Comparison of ENCODE assay signal across 9 mouse cellular contexts in the genomic region with DNA sequence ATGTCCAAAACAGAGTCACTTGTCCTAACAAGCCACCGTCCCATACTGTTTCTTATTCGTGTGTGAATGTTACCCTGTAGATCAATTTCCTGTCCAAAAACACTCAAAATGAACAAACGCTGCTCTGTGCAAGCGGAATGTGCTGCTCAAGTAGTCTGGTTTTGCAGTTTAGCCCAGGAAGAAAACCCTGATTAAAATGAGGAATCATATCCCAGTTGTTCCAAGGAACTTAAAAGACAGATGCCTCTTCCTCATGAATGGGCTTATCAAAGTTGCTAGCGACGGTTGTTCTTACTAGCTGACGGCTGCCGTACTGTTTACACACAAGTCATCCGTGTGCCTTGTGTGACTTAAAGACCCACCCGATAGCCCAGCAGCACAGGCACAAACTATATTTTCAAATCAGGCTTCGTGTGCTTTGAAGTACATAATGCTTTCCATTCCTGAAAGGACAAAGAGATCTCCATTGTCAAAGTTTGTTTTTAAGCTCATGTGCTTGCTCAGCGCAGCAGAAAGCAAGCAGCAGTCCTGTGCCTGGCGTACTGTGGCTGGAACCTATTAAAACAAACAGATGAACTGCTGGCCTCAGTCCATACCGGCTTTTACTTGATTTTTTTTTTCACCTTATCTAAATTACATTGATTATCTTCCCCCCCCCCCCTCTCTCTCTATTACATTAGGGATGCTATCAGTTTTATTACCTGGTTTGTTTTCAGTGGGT. TPM values are rescaled to one million over a fixed set of nuclear protein-coding genes. Genes with fewer than 3 reads are reported as not detected.
DNase-seq lines count a peak whose midpoint lies in the region; ATAC-seq lines count a peak whose summit lies in the region.
"Had no signal": no experiment of that assay in that cellular context is flagged by ENCODE, and none has a peak within 500 bp of the region (broad histone marks: within the 10 kb centered on the region; RNA-seq: fewer than 3 reads in every experiment).

A gene (minus strand): TSS at position 51 of the 721 bp plus-strand sequence.

- no peak for DNase-seq in heart, postnatal 4 days
- DNase-seq in testis, postnatal 10 days (ENCODE audit: low spot score) = peak; percentile 31
- no peak for DNase-seq in testis, postnatal 14 days (ENCODE audit: low spot score)
- no peak for DNase-seq in left cerebral cortex, adult 8-10 months (ENCODE audit: low spot score in 2 of 2)
- DNase-seq in yolk sac, embryonic 10.5 days (ENCODE audit: low spot score) = peak; percentile 4
- DNase-seq in gastrocnemius, postnatal 4 days (ENCODE audit: low spot score in 2 of 2) = no peak
- DNase-seq in cerebellum, postnatal 36 days = no peak

- no peak for ATAC-seq in heart, embryonic 14.5 days (ENCODE audit: insufficient number of reproducible peaks, insufficient read depth, low FRiP score, low read depth)

- no peak within 1 kb of the TSS for H3K27ac ChIP-seq in heart, embryonic 14.5 days (replicated peaks in 1 of 2; ENCODE audit: control insufficient read depth in 1 of 2, insufficient read depth in 1 of 2, low read depth in 2 of 2, low read length in 2 of 2)

- H3K9ac ChIP-seq in heart, embryonic 14.5 days (ENCODE audit: low read length) = no peak within 1 kb of the TSS

- WGBS in heart, embryonic 14.5 days = 37% methylated on average over 14 of the region's 14 CpGs

- peak within 1 kb of the TSS; percentile 38; the same call in 1 of the 2 replicates for H3K4me2 ChIP-seq in heart, embryonic 14.5 days (ENCODE audit: low read length)

- H3K36me3 ChIP-seq in heart, embryonic 14.5 days (ENCODE audit: control insufficient read depth, insufficient read depth, low read length) = no peaks in the 10 kb centered on the region

- no peak within 1 kb of the TSS for H3K4me3 ChIP-seq in heart, embryonic 14.5 days (ENCODE audit: control insufficient read depth in 1 of 2, insufficient read depth in 1 of 2, low read depth in 1 of 2, low read length in 2 of 2)

- no peaks in the 10 kb centered on the region for H3K27me3 ChIP-seq in heart, embryonic 14.5 days (ENCODE audit: control insufficient read depth, insufficient read depth, low read length)

- no peaks in the 10 kb centered on the region for H3K9me3 ChIP-seq in heart, embryonic 14.5 days (ENCODE audit: control insufficient read depth, low read length)

- H3K4me1 ChIP-seq in heart, embryonic 14.5 days (ENCODE audit: control insufficient read depth in 2 of 2, insufficient read depth in 2 of 2, low read length in 2 of 2) = no peaks in the 10 kb centered on the region

RNA-seq across cellular contexts. Expression of the gene that starts here (rescaled TPM):
- 0.16 and 0.32 TPM in 2 replicates for polyA plus RNA-seq in heart, embryonic 14.5 days (2014; fragmentation: Nextera tagmentation; extraction: Ambion mirVana)
- 1 to 10 TPM; 6.1 to 7.6 TPM for total RNA-seq in heart, postnatal 4 days (2021)
- 10 to 100 TPM; 60.6 to 71.5 (median 66.0) TPM for total RNA-seq in left cerebral cortex, adult 8-10 months (2022)
- 1 to 10 TPM; 4.3 to 4.4 TPM for total RNA-seq in gastrocnemius, postnatal 4 days (2021)
- polyA plus RNA-seq: liver, embryonic 16.5 days had no signal

Comparison
In these comparisons a context has a peak if more than half of its experiments do, and no peak if none do; other contexts are left out.
1. RNA of the gene that starts here (total RNA-seq): 60.6 to 71.5 TPM in left cerebral cortex, adult 8-10 months; 6.1 to 7.6 TPM in heart, postnatal 4 days and 4.3 to 4.4 TPM in gastrocnemius, postnatal 4 days; every median in the first group is over 4 times any median in the second.
2. DNase-seq: peak in testis, postnatal 10 days (single experiment) and yolk sac, embryonic 10.5 days (single experiment); none in heart, postnatal 4 days (single experiment), testis, postnatal 14 days (single experiment), left cerebral cortex, adult 8-10 months (0 of 2), gastrocnemius, postnatal 4 days (0 of 2) and cerebellum, postnatal 36 days (0 of 2).